Mouse (Mus musculus) G1E (cell line): Measurements from ENCODE around the gene Itga7.

Experiments used
- CTCF ChIP-seq: IDR thresholded peaks from 2 replicates; pipeline ENCODE4 v1.5.1; 2012; ENCODE audit warnings: low read depth, low read length, inconsistent platforms, mixed read lengths
- GATA1 ChIP-seq: IDR thresholded peaks from 2 replicates; pipeline ENCODE4 v1.6.1; 2012; ENCODE audit warnings: borderline replicate concordance, low read length, inconsistent platforms, mixed read lengths
- TAL1 ChIP-seq: conservative IDR thresholded peaks from 2 replicates; pipeline ENCODE4 v1.6.1; 2012; ENCODE audit warnings: low read depth, low read length, inconsistent platforms, mixed read lengths

DNA sequence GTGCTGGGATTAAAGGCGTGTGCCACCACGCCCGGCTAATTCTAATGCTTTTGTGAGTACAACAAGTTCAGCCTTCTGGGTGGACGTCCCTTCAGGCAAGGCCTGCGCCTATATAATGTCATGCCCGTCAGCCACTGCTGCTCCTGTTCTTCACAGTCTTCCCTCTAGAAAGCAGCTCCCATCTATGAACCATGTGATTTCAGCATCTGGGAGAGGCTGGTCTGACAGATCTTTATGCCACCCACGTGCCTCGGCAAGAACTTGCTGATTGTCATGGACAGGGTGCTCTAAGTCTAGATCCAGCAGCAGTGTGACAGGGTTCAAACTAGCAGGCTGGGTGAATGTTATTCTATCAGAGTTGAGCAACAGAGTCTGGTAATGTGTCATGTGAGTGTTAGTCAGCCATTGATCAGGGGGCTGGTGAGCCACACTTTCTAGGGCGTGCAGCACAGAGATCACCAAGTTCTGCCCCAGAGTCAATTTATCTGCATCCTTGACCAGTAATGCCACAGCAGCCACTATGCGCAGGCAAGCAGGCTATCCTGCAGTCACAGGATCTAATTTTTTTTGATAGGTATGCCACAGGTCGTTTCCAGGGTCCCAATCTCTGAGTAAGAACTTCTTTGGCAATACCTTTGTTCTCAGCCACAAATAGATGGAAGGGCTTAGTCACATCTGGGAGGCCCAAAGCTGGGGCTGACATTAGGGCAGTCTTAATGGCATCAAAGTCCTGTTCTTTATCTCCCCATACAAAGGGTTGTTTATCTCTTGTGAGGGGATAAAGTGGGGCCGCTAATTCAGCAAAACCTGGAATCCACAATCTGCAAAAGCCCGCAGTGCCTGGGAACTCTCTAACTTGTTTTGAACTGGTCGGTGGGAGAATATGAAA is 70.7 kb downstream of the Itga7 start:
- TF ChIP-seq GATA1 (no peak), CTCF (no peak), TAL1 (no peak)
